Mouse (Mus musculus): ENCODE data around the gene Nras. TPM values are rescaled to one million over a fixed set of nuclear protein-coding genes. Genes with fewer than 3 reads are reported as not detected.

Nras gene
- polyA plus RNA-seq, 1 experiment from 2014 or later = 159 TPM

GRCm38 (mm10) chr3:103102454-103103390 is 44.6 kb downstream of the Nras start, which contains the start of gene Dennd2c:
Dennd2c (plus strand) TSS chr3:103102604.
- Histone ChIP-seq H3K27me3 (ENCODE audit: control insufficient read depth, insufficient read depth, low read length) (peaks cover 18% of the 10 kb centered on the region), H3K9me3 (ENCODE audit: control insufficient read depth, low read length) (no peaks in the 10 kb centered on the region), H3K4me1 (ENCODE audit: control insufficient read depth, insufficient read depth, low read length) (peaks cover 8% of the 10 kb centered on the region; the same call in 1 of the 2 replicates), H3K36me3 (ENCODE audit: control insufficient read depth, insufficient read depth, low read length) (no peaks in the 10 kb centered on the region), H3K4me2 (peak within 1 kb of the TSS; percentile 94), H3K27ac (ENCODE audit: low read depth, low read length) (no peak within 1 kb of the TSS), H3K9ac (ENCODE audit: low read length) (peak within 1 kb of the TSS; percentile 51; the same call in 1 of the 2 replicates), H3K4me3 (ENCODE audit: low read depth, low read length) (peak within 1 kb of the TSS; percentile 58)
- ATAC-seq (ENCODE audit: low FRiP score) (peak; percentile 97), DNase-seq (ENCODE audit: low spot score, missing footprints) (peak; percentile 99)
- 1% methylated on average over 71 of the region's 72 CpGs for WGBS

GRCm38 (mm10) chr3:103107565-103108240 is 49.6 kb downstream of the Nras start:
- H3K4me2 ChIP-seq = no peak overlapping the region
- H3K27me3 ChIP-seq (ENCODE audit: control insufficient read depth, insufficient read depth, low read length) = peaks cover 12% of the 10 kb centered on the region
- 86% methylated on average over 7 of the region's 7 CpGs for WGBS
- ATAC-seq (ENCODE audit: low FRiP score) = no peak
- H3K9ac ChIP-seq (ENCODE audit: low read length) = no peak overlapping the region
- no peak for DNase-seq (ENCODE audit: low spot score, missing footprints)
- no peaks in the 10 kb centered on the region for H3K36me3 ChIP-seq (ENCODE audit: control insufficient read depth, insufficient read depth, low read length)
- H3K27ac ChIP-seq (ENCODE audit: low read depth, low read length) = no peak overlapping the region
- H3K4me3 ChIP-seq (ENCODE audit: low read depth, low read length) = no peak overlapping the region
- peaks cover 3% of the 10 kb centered on the region; the same call in 1 of the 2 replicates for H3K4me1 ChIP-seq (ENCODE audit: control insufficient read depth, insufficient read depth, low read length)
- H3K9me3 ChIP-seq (ENCODE audit: control insufficient read depth, low read length) = no peaks in the 10 kb centered on the region

- DNase-seq (ENCODE audit: low spot score, missing footprints) = no peak
- H3K9me3 ChIP-seq (ENCODE audit: control insufficient read depth, low read length) = no peaks in the 10 kb centered on the region
- 87% methylated on average over 5 of the region's 5 CpGs for WGBS
- no peak overlapping the region for H3K4me2 ChIP-seq
- H3K36me3 ChIP-seq (ENCODE audit: control insufficient read depth, insufficient read depth, low read length) = no peaks in the 10 kb centered on the region
- no peaks in the 10 kb centered on the region for H3K4me1 ChIP-seq (ENCODE audit: control insufficient read depth, insufficient read depth, low read length)
- no peaks in the 10 kb centered on the region for H3K27me3 ChIP-seq (ENCODE audit: control insufficient read depth, insufficient read depth, low read length)
- no peak for ATAC-seq (ENCODE audit: low FRiP score)
- no peak overlapping the region for H3K4me3 ChIP-seq (ENCODE audit: low read depth, low read length)
- no peak overlapping the region for H3K9ac ChIP-seq (ENCODE audit: low read length)
- H3K27ac ChIP-seq (ENCODE audit: low read depth, low read length) = no peak overlapping the region
These were observed 54.1 kb downstream of the Nras start for GRCm38 (mm10) chr3:103112216-103112615.

Other genes with a start within 250 kb of the Nras start
- gene Sycp1, start 122.2 kb upstream of the Nras start, polyA plus RNA-seq (2014; fragmentation: Nextera tagmentation; extraction: Ambion mirVana) = not detected in 2 replicates
- gene Nr1h5, start 94.2 kb upstream of the Nras start, polyA plus RNA-seq (2014; fragmentation: Nextera tagmentation; extraction: Ambion mirVana) = 0.04 and 0.19 TPM in 2 replicates
- 108 and 116 TPM in 2 replicates for gene Sike1, start 62.6 kb upstream of the Nras start, polyA plus RNA-seq (2014; fragmentation: Nextera tagmentation; extraction: Ambion mirVana)
- gene Csde1, start 37.9 kb upstream of the Nras start, polyA plus RNA-seq (2014; fragmentation: Nextera tagmentation; extraction: Ambion mirVana) = 522 and 609 TPM in 2 replicates
- gene Ampd1, start 15.7 kb downstream of the Nras start, polyA plus RNA-seq (2014; fragmentation: Nextera tagmentation; extraction: Ambion mirVana) = 0.19 TPM in 1 of 2 replicates, not detected in the other
- gene Dennd2c, start 44.3 kb downstream of the Nras start, polyA plus RNA-seq (2014; fragmentation: Nextera tagmentation; extraction: Ambion mirVana) = 1.4 and 2.4 TPM in 2 replicates
- gene Bcas2, start 113.4 kb downstream of the Nras start, polyA plus RNA-seq (2014; fragmentation: Nextera tagmentation; extraction: Ambion mirVana) = 250 and 276 TPM in 2 replicates
- gene Trim33, start 221.0 kb downstream of the Nras start, polyA plus RNA-seq (2014; fragmentation: Nextera tagmentation; extraction: Ambion mirVana) = 21.5 and 25.2 TPM in 2 replicates

Data from midbrain, embryonic 11.5 days (tissue).